Mouse (Mus musculus) liver, adult 2 months (tissue): Measurements from ENCODE around the gene Rhou.

ENCODE experiments used
- CTCF ChIP-seq: fragments of 200-500 bp; IDR thresholded peaks from 2 replicates; pipeline ENCODE4 v1.5.1; 2011; ENCODE audit warnings: low read depth, low read length, control low read depth
- POLR2A ChIP-seq: fragments of 200-500 bp; IDR thresholded peaks from 2 replicates; pipeline ENCODE4 v1.6.1; 2011; ENCODE audit warnings: low read length, control low read depth; ENCODE audit not compliant: insufficient read depth; ENCODE audit errors: extremely low read depth

- TF ChIP-seq CTCF (no peak), POLR2A (no peak)
Measured at GRCm38 (mm10) chr8:123707137-123707536, 53.4 kb downstream of the Rhou start.
